Mouse (Mus musculus) lung, postnatal 25 days (tissue): ENCODE measurements around the gene Icam5.

Experiments used
- DNase-seq: peaks from one replicate; pipeline ENCODE4 v3.0.0; 2022; ENCODE audit warnings: low spot score

The Icam5 gene

GRCm38 (mm10) chr9:21014691-21015570 lies 16.9 kb upstream of the Icam5 start:
- peak; percentile 81 for DNase-seq

- DNase-seq: peak; percentile 88
Observed at GRCm38 (mm10) chr9:21015571-21016130, 16.2 kb upstream of the Icam5 start, which contains the start of gene Icam1. Gene Icam1 (plus strand): TSS chr9:21015985.

GRCm38 (mm10) chr9:21016331-21017176 lies 15.3 kb upstream of the Icam5 start:
- no peak for DNase-seq

- no peak for DNase-seq
Observed at GRCm38 (mm10) chr9:21017177-21017575, 14.7 kb upstream of the Icam5 start.

GRCm38 (mm10) chr9:21018600-21018999 lies 13.3 kb upstream of the Icam5 start:
- no peak for DNase-seq

GRCm38 (mm10) chr9:21021363-21021762 lies 10.5 kb upstream of the Icam5 start:
- DNase-seq: peak; percentile 66

GRCm38 (mm10) chr9:21022288-21022687 lies 9.6 kb upstream of the Icam5 start:
- DNase-seq: no peak

- DNase-seq: no peak
Observed at GRCm38 (mm10) chr9:21022726-21023125, 9.1 kb upstream of the Icam5 start.

- peak; percentile 87 for DNase-seq
Observed at GRCm38 (mm10) chr9:21025258-21025810, 6.5 kb upstream of the Icam5 start.

GRCm38 (mm10) chr9:21026849-21027248 lies 5.0 kb upstream of the Icam5 start:
- no peak for DNase-seq

GRCm38 (mm10) chr9:21027774-21028290 lies 4.0 kb upstream of the Icam5 start:
- no peak for DNase-seq

- no peak for DNase-seq
Observed at GRCm38 (mm10) chr9:21028560-21029110, 3.2 kb upstream of the Icam5 start.

GRCm38 (mm10) chr9:21029291-21030054 lies 2.4 kb upstream of the Icam5 start, which contains the start of gene Icam4:
Gene Icam4 (plus strand): TSS chr9:21029373.
- peak; percentile 86 for DNase-seq

- DNase-seq: no peak
Observed at GRCm38 (mm10) chr9:21030055-21030600, 1.7 kb upstream of the Icam5 start.

GRCm38 (mm10) chr9:21030781-21031250 lies 1.1 kb upstream of the Icam5 start:
- peak; percentile 95 for DNase-seq

GRCm38 (mm10) chr9:21031251-21031895 lies 500 bp upstream of the Icam5 start:
- DNase-seq: peak; percentile 57

GRCm38 (mm10) chr9:21032491-21032890 lies 618 bp downstream of the Icam5 start:
- DNase-seq: no peak

GRCm38 (mm10) chr9:21033136-21033535 lies 1.3 kb downstream of the Icam5 start:
- DNase-seq: peak; percentile 95

- no peak for DNase-seq
Observed at GRCm38 (mm10) chr9:21034481-21035085, 2.7 kb downstream of the Icam5 start.
